Mouse (Mus musculus): Measurements from ENCODE around the gene Olfr781. TPM values are rescaled to one million over a fixed set of nuclear protein-coding genes. Genes with fewer than 3 reads are reported as not detected.
"Not testable (repeated sequence)": the region's sequence is repeated elsewhere in the genome, so short reads cannot be mapped to it uniquely, and the experiment has no call there.

Olfr781 gene
- polyA plus RNA-seq, 1 experiment from 2014 or later = not detected

DNA sequence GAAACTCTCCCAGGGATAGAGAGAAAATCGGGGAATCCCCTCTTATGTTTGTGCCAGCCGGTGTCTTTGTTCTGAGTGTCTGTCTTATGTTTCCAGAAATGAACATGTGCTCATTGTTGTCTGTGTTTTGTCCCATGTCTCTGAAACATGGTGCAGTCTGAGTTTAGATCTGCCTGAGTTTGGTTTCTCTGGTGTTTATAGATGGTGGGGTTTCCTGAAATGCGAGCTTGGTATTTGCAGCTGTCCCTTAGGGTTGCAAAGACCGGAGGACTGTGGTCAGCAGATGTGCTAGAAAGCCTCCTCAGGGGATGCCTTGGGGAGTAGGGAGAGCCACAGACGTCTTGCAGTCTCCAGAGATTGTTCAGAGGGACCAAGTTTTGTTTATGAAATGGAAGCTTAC lies 28.7 kb downstream of the Olfr781 start:
- WGBS = 73% methylated on average over 5 of the region's 5 CpGs
- DNase-seq (ENCODE audit: low spot score) = no peak

GRCm38 (mm10) chr10:129374051-129374450 lies 45.4 kb downstream of the Olfr781 start:
- 89% methylated on average over 5 of the region's 5 CpGs for WGBS
- not testable (repeated sequence) for ATAC-seq (replicated peaks; ENCODE audit: low FRiP score, low read depth)

More for the DNA sequence above, 28.7 kb downstream of the Olfr781 start:
- Histone ChIP-seq H3K27me3 (ENCODE audit: insufficient read depth, low read length) (no peaks in the 10 kb centered on the region), H3K4me3 (replicated peaks; ENCODE audit: low read depth, low read length) (no peak overlapping the region), H3K9me3 (replicated peaks; ENCODE audit: low read length) (no peaks in the 10 kb centered on the region), H3K4me1 (replicated peaks; ENCODE audit: insufficient read depth, low read length) (no peaks in the 10 kb centered on the region), H3K27ac (no peak overlapping the region), H3K4me2 (ENCODE audit: low read length) (no peak overlapping the region), H3K9ac (ENCODE audit: low read depth, low read length) (no peak overlapping the region), H3K36me3 (ENCODE audit: insufficient read depth, low read length) (no peaks in the 10 kb centered on the region)
- no peak for ATAC-seq (replicated peaks; ENCODE audit: low FRiP score, low read depth)
- no peak for TF ChIP-seq CTCF (IDR thresholded peaks at IDR 0.05; ENCODE audit: low read depth)

More at GRCm38 (mm10) chr10:129374051-129374450, 45.4 kb downstream of the Olfr781 start:
- not testable (repeated sequence) for H3K4me3 ChIP-seq (replicated peaks; ENCODE audit: low read depth, low read length); DNase-seq (ENCODE audit: low spot score); H3K9ac ChIP-seq (ENCODE audit: low read depth, low read length); H3K4me2 ChIP-seq (ENCODE audit: low read length); H3K9me3 ChIP-seq (replicated peaks; ENCODE audit: low read length); H3K27ac ChIP-seq; H3K36me3 ChIP-seq (ENCODE audit: insufficient read depth, low read length); H3K4me1 ChIP-seq (replicated peaks; ENCODE audit: insufficient read depth, low read length); H3K27me3 ChIP-seq (ENCODE audit: insufficient read depth, low read length)

Other genes with a start within 250 kb of the Olfr781 start
- not detected in 2 replicates for gene Olfr767, start 245.9 kb upstream of the Olfr781 start, polyA plus RNA-seq (2015; fragmentation: Nextera tagmentation; extraction: Ambion mirVana)
- gene Olfr768, start 229.5 kb upstream of the Olfr781 start, polyA plus RNA-seq (2015; fragmentation: Nextera tagmentation; extraction: Ambion mirVana) = 0.04 TPM in 1 of 2 replicates, not detected in the other
- gene Olfr769, start 211.0 kb upstream of the Olfr781 start, polyA plus RNA-seq (2015; fragmentation: Nextera tagmentation; extraction: Ambion mirVana) = not detected in 2 replicates
- gene Olfr770, start 189.9 kb upstream of the Olfr781 start, polyA plus RNA-seq (2015; fragmentation: Nextera tagmentation; extraction: Ambion mirVana) = not detected in 2 replicates
- not detected in 2 replicates for gene Olfr771, start 164.1 kb upstream of the Olfr781 start, polyA plus RNA-seq (2015; fragmentation: Nextera tagmentation; extraction: Ambion mirVana)
- not detected in 2 replicates for gene Olfr772, start 150.9 kb upstream of the Olfr781 start, polyA plus RNA-seq (2015; fragmentation: Nextera tagmentation; extraction: Ambion mirVana)
- gene Olfr773, start 141.4 kb upstream of the Olfr781 start, polyA plus RNA-seq (2015; fragmentation: Nextera tagmentation; extraction: Ambion mirVana) = not detected in 2 replicates
- not detected in 2 replicates for gene Olfr774, start 92.7 kb upstream of the Olfr781 start, polyA plus RNA-seq (2015; fragmentation: Nextera tagmentation; extraction: Ambion mirVana)
- gene Olfr775, start 80.4 kb upstream of the Olfr781 start, polyA plus RNA-seq (2015; fragmentation: Nextera tagmentation; extraction: Ambion mirVana) = not detected in 2 replicates
- not detected in 2 replicates for gene Olfr776, start 69.7 kb upstream of the Olfr781 start, polyA plus RNA-seq (2015; fragmentation: Nextera tagmentation; extraction: Ambion mirVana)
- gene Olfr777, start 57.4 kb upstream of the Olfr781 start, polyA plus RNA-seq (2015; fragmentation: Nextera tagmentation; extraction: Ambion mirVana) = not detected in 2 replicates
- gene Olfr780, start 10.7 kb upstream of the Olfr781 start, polyA plus RNA-seq (2015; fragmentation: Nextera tagmentation; extraction: Ambion mirVana) = not detected in 2 replicates
- not detected in 2 replicates for gene Olfr782, start 20.0 kb downstream of the Olfr781 start, polyA plus RNA-seq (2015; fragmentation: Nextera tagmentation; extraction: Ambion mirVana)
- gene Olfr784, start 55.2 kb downstream of the Olfr781 start, polyA plus RNA-seq (2015; fragmentation: Nextera tagmentation; extraction: Ambion mirVana) = not detected in 2 replicates
- gene Olfr785, start 76.6 kb downstream of the Olfr781 start, polyA plus RNA-seq (2015; fragmentation: Nextera tagmentation; extraction: Ambion mirVana) = not detected in 2 replicates
- gene Olfr786, start 98.5 kb downstream of the Olfr781 start, polyA plus RNA-seq (2015; fragmentation: Nextera tagmentation; extraction: Ambion mirVana) = not detected in 2 replicates
- gene Olfr787, start 133.0 kb downstream of the Olfr781 start, polyA plus RNA-seq (2015; fragmentation: Nextera tagmentation; extraction: Ambion mirVana) = not detected in 2 replicates
- gene Olfr788, start 142.1 kb downstream of the Olfr781 start, polyA plus RNA-seq (2015; fragmentation: Nextera tagmentation; extraction: Ambion mirVana) = not detected in 2 replicates
- gene Olfr789, start 155.9 kb downstream of the Olfr781 start, polyA plus RNA-seq (2015; fragmentation: Nextera tagmentation; extraction: Ambion mirVana) = not detected in 2 replicates
- not detected in 2 replicates for gene Olfr790, start 169.6 kb downstream of the Olfr781 start, polyA plus RNA-seq (2015; fragmentation: Nextera tagmentation; extraction: Ambion mirVana)
- not detected in 2 replicates for gene Olfr791, start 192.9 kb downstream of the Olfr781 start, polyA plus RNA-seq (2015; fragmentation: Nextera tagmentation; extraction: Ambion mirVana)
- gene Olfr792, start 210.3 kb downstream of the Olfr781 start, polyA plus RNA-seq (2015; fragmentation: Nextera tagmentation; extraction: Ambion mirVana) = not detected in 2 replicates
- not detected in 2 replicates for gene Olfr794, start 238.8 kb downstream of the Olfr781 start, polyA plus RNA-seq (2015; fragmentation: Nextera tagmentation; extraction: Ambion mirVana)

Measured in kidney, postnatal 0 days (tissue).